Mouse (Mus musculus): ENCODE results near the gene Gm17409. TPM values are rescaled to one million over a fixed set of nuclear protein-coding genes. Genes with fewer than 3 reads are reported as not detected.

The Gm17409 gene
- total RNA-seq (2014; fragmentation: Nextera tagmentation) (not detected in 2 replicates), total RNA-seq (2017) (not detected in 2 replicates), polyA plus RNA-seq (2012) (not detected in 2 replicates)

- no peaks in the 10 kb centered on the region for H3K4me1 ChIP-seq (ENCODE audit: insufficient read depth, low read depth, low read length)
- no peak within 1 kb of the TSS for H3K4me3 ChIP-seq (ENCODE audit: low read depth, low read length)
- TF ChIP-seq CTCF (IDR thresholded peaks at IDR 0.05; ENCODE audit: low read depth, low read length) = no peak
- TF ChIP-seq POLR2AphosphoS5 (IDR thresholded peaks at IDR 0.05; ENCODE audit: insufficient replicate concordance, low read depth, low read length) = no peak
- no peak for TF ChIP-seq GATA1 (IDR thresholded peaks at IDR 0.05; ENCODE audit: borderline replicate concordance, low read length)
- TF ChIP-seq GATA2 (IDR thresholded peaks at IDR 0.05; ENCODE audit: borderline replicate concordance, low read depth, low read length) = no peak
- TF ChIP-seq TAL1 (conservative IDR thresholded peaks at IDR 0.05; ENCODE audit: low read depth, low read length) = no peak
- DNase-seq (ENCODE audit: low spot score) (no peak), ATAC-seq (ENCODE audit: extremely low read depth, insufficient number of reproducible peaks, low FRiP score, poor library complexity, severe bottlenecking) (no peak)
- peaks cover 52% of the 10 kb centered on the region for H3K9me3 ChIP-seq (replicated peaks)
- no peaks in the 10 kb centered on the region for H3K36me3 ChIP-seq (replicated peaks)
- no peaks in the 10 kb centered on the region for H3K27me3 ChIP-seq (ENCODE audit: insufficient read depth, low read length)
These were observed at the start of gene Gm17409 for GRCm38 (mm10) chr2:58469816-58470215. Gm17409 (plus strand) TSS chr2:58470116.

- Histone ChIP-seq H3K4me1 (ENCODE audit: insufficient read depth, low read depth, low read length) (no peaks in the 10 kb centered on the region), H3K9me3 (replicated peaks) (peaks cover 31% of the 10 kb centered on the region), H3K4me3 (ENCODE audit: low read depth, low read length) (no peak overlapping the region), H3K36me3 (replicated peaks) (no peaks in the 10 kb centered on the region), H3K27me3 (ENCODE audit: insufficient read depth, low read length) (no peaks in the 10 kb centered on the region)
- DNase-seq (ENCODE audit: low spot score) (no peak), ATAC-seq (ENCODE audit: extremely low read depth, insufficient number of reproducible peaks, low FRiP score, poor library complexity, severe bottlenecking) (no peak)
- TF ChIP-seq POLR2AphosphoS5 (IDR thresholded peaks at IDR 0.05; ENCODE audit: insufficient replicate concordance, low read depth, low read length) = no peak
- no peak for TF ChIP-seq GATA2 (IDR thresholded peaks at IDR 0.05; ENCODE audit: borderline replicate concordance, low read depth, low read length)
- no peak for TF ChIP-seq TAL1 (conservative IDR thresholded peaks at IDR 0.05; ENCODE audit: low read depth, low read length)
- TF ChIP-seq GATA1 (IDR thresholded peaks at IDR 0.05; ENCODE audit: borderline replicate concordance, low read length) = no peak
- no peak for TF ChIP-seq CTCF (IDR thresholded peaks at IDR 0.05; ENCODE audit: low read depth, low read length)
These were observed 46.6 kb upstream of the Gm17409 start for GRCm38 (mm10) chr2:58423319-58423718.

- TF ChIP-seq CTCF (IDR thresholded peaks at IDR 0.05; ENCODE audit: low read depth, low read length) = no peak
- no peak for TF ChIP-seq TAL1 (conservative IDR thresholded peaks at IDR 0.05; ENCODE audit: low read depth, low read length)
- no peak for TF ChIP-seq GATA1 (IDR thresholded peaks at IDR 0.05; ENCODE audit: borderline replicate concordance, low read length)
- TF ChIP-seq GATA2 (IDR thresholded peaks at IDR 0.05; ENCODE audit: borderline replicate concordance, low read depth, low read length) = no peak
- TF ChIP-seq POLR2AphosphoS5 (IDR thresholded peaks at IDR 0.05; ENCODE audit: insufficient replicate concordance, low read depth, low read length) = no peak
- DNase-seq (ENCODE audit: low spot score) = no peak
- Histone ChIP-seq H3K36me3 (replicated peaks) (no peaks in the 10 kb centered on the region), H3K4me1 (ENCODE audit: insufficient read depth, low read depth, low read length) (no peaks in the 10 kb centered on the region), H3K27me3 (ENCODE audit: insufficient read depth, low read length) (no peaks in the 10 kb centered on the region), H3K4me3 (ENCODE audit: low read depth, low read length) (no peak overlapping the region), H3K9me3 (replicated peaks) (peaks cover 19% of the 10 kb centered on the region)
- no peak for ATAC-seq (ENCODE audit: extremely low read depth, insufficient number of reproducible peaks, low FRiP score, poor library complexity, severe bottlenecking)
These were observed 44.4 kb upstream of the Gm17409 start for GRCm38 (mm10) chr2:58425436-58426004.

GRCm38 (mm10) chr2:58432211-58432610 is 37.7 kb upstream of the Gm17409 start:
- ATAC-seq (ENCODE audit: extremely low read depth, insufficient number of reproducible peaks, low FRiP score, poor library complexity, severe bottlenecking) = no peak
- H3K4me3 ChIP-seq (ENCODE audit: low read depth, low read length) = no peak overlapping the region
- peaks cover 15% of the 10 kb centered on the region for H3K9me3 ChIP-seq (replicated peaks)
- H3K27me3 ChIP-seq (ENCODE audit: insufficient read depth, low read length) = no peaks in the 10 kb centered on the region
- no peak for DNase-seq (ENCODE audit: low spot score)
- no peaks in the 10 kb centered on the region for H3K36me3 ChIP-seq (replicated peaks)
- TF ChIP-seq GATA2 (IDR thresholded peaks at IDR 0.05; ENCODE audit: borderline replicate concordance, low read depth, low read length) = no peak
- TF ChIP-seq TAL1 (conservative IDR thresholded peaks at IDR 0.05; ENCODE audit: low read depth, low read length) = no peak
- no peak for TF ChIP-seq POLR2AphosphoS5 (IDR thresholded peaks at IDR 0.05; ENCODE audit: insufficient replicate concordance, low read depth, low read length)
- no peak for TF ChIP-seq CTCF (IDR thresholded peaks at IDR 0.05; ENCODE audit: low read depth, low read length)
- TF ChIP-seq GATA1 (IDR thresholded peaks at IDR 0.05; ENCODE audit: borderline replicate concordance, low read length) = no peak
- no peaks in the 10 kb centered on the region for H3K4me1 ChIP-seq (ENCODE audit: insufficient read depth, low read depth, low read length)

GRCm38 (mm10) chr2:58433317-58433716 is 36.6 kb upstream of the Gm17409 start:
- H3K27me3 ChIP-seq (ENCODE audit: insufficient read depth, low read length) = no peaks in the 10 kb centered on the region
- H3K4me1 ChIP-seq (ENCODE audit: insufficient read depth, low read depth, low read length) = no peaks in the 10 kb centered on the region
- DNase-seq (ENCODE audit: low spot score) (no peak), ATAC-seq (ENCODE audit: extremely low read depth, insufficient number of reproducible peaks, low FRiP score, poor library complexity, severe bottlenecking) (no peak)
- peaks cover 15% of the 10 kb centered on the region for H3K9me3 ChIP-seq (replicated peaks)
- TF ChIP-seq GATA1 (IDR thresholded peaks at IDR 0.05; ENCODE audit: borderline replicate concordance, low read length) = no peak
- TF ChIP-seq CTCF (IDR thresholded peaks at IDR 0.05; ENCODE audit: low read depth, low read length) = no peak
- no peak for TF ChIP-seq TAL1 (conservative IDR thresholded peaks at IDR 0.05; ENCODE audit: low read depth, low read length)
- TF ChIP-seq GATA2 (IDR thresholded peaks at IDR 0.05; ENCODE audit: borderline replicate concordance, low read depth, low read length) = no peak
- no peak for TF ChIP-seq POLR2AphosphoS5 (IDR thresholded peaks at IDR 0.05; ENCODE audit: insufficient replicate concordance, low read depth, low read length)
- no peaks in the 10 kb centered on the region for H3K36me3 ChIP-seq (replicated peaks)
- H3K4me3 ChIP-seq (ENCODE audit: low read depth, low read length) = no peak overlapping the region

GRCm38 (mm10) chr2:58434438-58434837 is 35.5 kb upstream of the Gm17409 start:
- no peaks in the 10 kb centered on the region for H3K4me1 ChIP-seq (ENCODE audit: insufficient read depth, low read depth, low read length)
- DNase-seq (ENCODE audit: low spot score) (no peak), ATAC-seq (ENCODE audit: extremely low read depth, insufficient number of reproducible peaks, low FRiP score, poor library complexity, severe bottlenecking) (no peak)
- no peaks in the 10 kb centered on the region for H3K36me3 ChIP-seq (replicated peaks)
- H3K9me3 ChIP-seq (replicated peaks) = peaks cover 15% of the 10 kb centered on the region
- H3K27me3 ChIP-seq (ENCODE audit: insufficient read depth, low read length) = no peaks in the 10 kb centered on the region
- no peak overlapping the region for H3K4me3 ChIP-seq (ENCODE audit: low read depth, low read length)
- TF ChIP-seq TAL1 (conservative IDR thresholded peaks at IDR 0.05; ENCODE audit: low read depth, low read length) = no peak
- no peak for TF ChIP-seq CTCF (IDR thresholded peaks at IDR 0.05; ENCODE audit: low read depth, low read length)
- no peak for TF ChIP-seq GATA1 (IDR thresholded peaks at IDR 0.05; ENCODE audit: borderline replicate concordance, low read length)
- no peak for TF ChIP-seq POLR2AphosphoS5 (IDR thresholded peaks at IDR 0.05; ENCODE audit: insufficient replicate concordance, low read depth, low read length)
- no peak for TF ChIP-seq GATA2 (IDR thresholded peaks at IDR 0.05; ENCODE audit: borderline replicate concordance, low read depth, low read length)
